ENCODE assay signal across 14 mouse cellular contexts in genomic region chr12:106317738-106318137, GRCm38 (mm10).
"Had no signal": no experiment of that assay in that cellular context is flagged by ENCODE, and none has a peak within 500 bp of the region (broad histone marks: within the 10 kb centered on the region; RNA-seq: fewer than 3 reads in every experiment).

No protein-coding gene starts in this region.

- H3K36me3 ChIP-seq: kidney, embryonic 15.5 days; limb, embryonic 10.5 days; limb, embryonic 13.5 days; liver, embryonic 12.5 days; liver, embryonic 15.5 days had no signal

- H3K4me3 ChIP-seq: kidney, embryonic 15.5 days; limb, embryonic 10.5 days; limb, embryonic 13.5 days; liver, embryonic 12.5 days; liver, embryonic 15.5 days had no signal

- H3K9me3 ChIP-seq: kidney, embryonic 15.5 days; limb, embryonic 10.5 days; limb, embryonic 13.5 days; liver, embryonic 12.5 days; liver, embryonic 15.5 days had no signal

- ATAC-seq: liver, embryonic 12.5 days had no signal

- H3K9ac ChIP-seq: kidney, embryonic 15.5 days; limb, embryonic 13.5 days; liver, embryonic 12.5 days; liver, embryonic 15.5 days had no signal

- H3K4me2 ChIP-seq: kidney, embryonic 15.5 days; limb, embryonic 13.5 days; liver, embryonic 12.5 days; liver, embryonic 15.5 days; midbrain, embryonic 11.5 days had no signal

- H3K27me3 ChIP-seq: kidney, embryonic 15.5 days; liver, embryonic 12.5 days; liver, embryonic 15.5 days had no signal

- DNase-seq: kidney, postnatal 10 days; kidney, postnatal 36 days; liver; lung, adult 18-20 months; midbrain, embryonic 14.5 days; thymus, adult 18-20 months; thymus, postnatal 36 days had no signal

- H3K27ac ChIP-seq: kidney, embryonic 15.5 days; limb, embryonic 10.5 days; limb, embryonic 13.5 days; liver, embryonic 12.5 days; liver, embryonic 15.5 days; macrophage had no signal

- H3K4me1 ChIP-seq: kidney, embryonic 15.5 days; limb, embryonic 13.5 days; liver, embryonic 12.5 days; liver, embryonic 15.5 days had no signal
